Mouse (Mus musculus) myocyte (in vitro differentiated cells): ENCODE measurements around the gene Efcc1.

Experiments
- MYOD1 ChIP-seq, 3 experiments: IDR thresholded peaks; one replicate each; pipeline ENCODE4 v1.6.1; 2011; ENCODE audit warnings: control low read depth in 2 of 3, low read depth in 2 of 3, mild to moderate bottlenecking in 2 of 3, moderate library complexity in 1 of 3; ENCODE audit not compliant: insufficient read length in 2 of 3, control insufficient read depth in 1 of 3
- POLR2A ChIP-seq: IDR thresholded peaks from one replicate; pipeline ENCODE4 v1.6.1; 2011; ENCODE audit warnings: low read depth, mild to moderate bottlenecking, control low read depth, moderate library complexity; ENCODE audit not compliant: insufficient read length

GRCm38 (mm10) chr6:87714091-87714490 is 16.6 kb upstream of the Efcc1 start:
- TF ChIP-seq MYOD1 (IDR thresholded peaks at IDR 0.05; ENCODE audit: control insufficient read depth in 1 of 3, insufficient read length in 2 of 3, low read depth in 2 of 3): no peak
- TF ChIP-seq POLR2A: no peak
